Mouse (Mus musculus) cortical plate, adult 2 months (tissue): Measurements from ENCODE around the gene Zfp335.

ENCODE experiments used
- CTCF ChIP-seq: fragments of 200-500 bp; IDR thresholded peaks from 2 replicates; pipeline ENCODE4 v1.5.1; 2011; ENCODE audit warnings: mild to moderate bottlenecking, control low read depth, low read length; ENCODE audit not compliant: insufficient read depth; ENCODE audit errors: extremely low read depth
- POLR2A ChIP-seq: fragments of 200-500 bp; IDR thresholded peaks from 2 replicates; pipeline ENCODE4 v1.6.1; 2011; ENCODE audit warnings: mild to moderate bottlenecking, low read length, control low read depth; ENCODE audit not compliant: insufficient read depth; ENCODE audit errors: extremely low read depth

GRCm38 (mm10) chr2:164899034-164899433 is 12.5 kb downstream of the Zfp335 start:
- TF ChIP-seq CTCF, result no peak
- no peak for TF ChIP-seq POLR2A
